Mouse (Mus musculus): Measurements from ENCODE around the gene Myrip. TPM values are rescaled to one million over a fixed set of nuclear protein-coding genes. Genes with fewer than 3 reads are reported as not detected.

Gene Myrip
- polyA plus RNA-seq, 1 experiment from 2014 or later = 0.66 TPM

GRCm38 (mm10) chr9:120358060-120358459 is 56.7 kb downstream of the Myrip start:
- ATAC-seq (ENCODE audit: low FRiP score) (no peak), DNase-seq (ENCODE audit: low spot score) (no peak)
- Histone ChIP-seq H3K4me2 (replicated peaks; ENCODE audit: low read depth, low read length) (no peak overlapping the region), H3K4me3 (ENCODE audit: low read depth, low read length) (no peak overlapping the region), H3K27ac (ENCODE audit: low read depth, low read length) (no peak overlapping the region), H3K9me3 (ENCODE audit: control insufficient read depth, low read length) (no peaks in the 10 kb centered on the region), H3K4me1 (replicated peaks; ENCODE audit: control insufficient read depth, insufficient read depth, low read length) (no peaks in the 10 kb centered on the region), H3K27me3 (ENCODE audit: control insufficient read depth, insufficient read depth, low read length) (no peaks in the 10 kb centered on the region), H3K9ac (ENCODE audit: low read depth, low read length) (no peak overlapping the region), H3K36me3 (ENCODE audit: control insufficient read depth, insufficient read depth, low read length) (no peaks in the 10 kb centered on the region)
- 82% methylated on average over 6 of the region's 6 CpGs for WGBS

GRCm38 (mm10) chr9:120360397-120361177 is 59.3 kb downstream of the Myrip start:
- ATAC-seq (ENCODE audit: low FRiP score) (no peak), DNase-seq (ENCODE audit: low spot score) (no peak)
- H3K36me3 ChIP-seq (ENCODE audit: control insufficient read depth, insufficient read depth, low read length) = no peaks in the 10 kb centered on the region
- WGBS = 73% methylated on average over 14 of the region's 14 CpGs
- H3K27me3 ChIP-seq (ENCODE audit: control insufficient read depth, insufficient read depth, low read length) = no peaks in the 10 kb centered on the region
- H3K4me3 ChIP-seq (ENCODE audit: low read depth, low read length) = no peak overlapping the region
- H3K9ac ChIP-seq (ENCODE audit: low read depth, low read length) = no peak overlapping the region
- H3K27ac ChIP-seq (ENCODE audit: low read depth, low read length) = no peak overlapping the region
- H3K4me2 ChIP-seq (replicated peaks; ENCODE audit: low read depth, low read length) = no peak overlapping the region
- H3K9me3 ChIP-seq (ENCODE audit: control insufficient read depth, low read length) = no peaks in the 10 kb centered on the region
- H3K4me1 ChIP-seq (replicated peaks; ENCODE audit: control insufficient read depth, insufficient read depth, low read length) = no peaks in the 10 kb centered on the region

- Histone ChIP-seq H3K36me3 (ENCODE audit: control insufficient read depth, insufficient read depth, low read length) (no peaks in the 10 kb centered on the region), H3K4me3 (ENCODE audit: low read depth, low read length) (no peak overlapping the region), H3K9me3 (ENCODE audit: control insufficient read depth, low read length) (no peaks in the 10 kb centered on the region), H3K9ac (ENCODE audit: low read depth, low read length) (no peak overlapping the region), H3K4me2 (replicated peaks; ENCODE audit: low read depth, low read length) (no peak overlapping the region), H3K27ac (ENCODE audit: low read depth, low read length) (no peak overlapping the region), H3K4me1 (replicated peaks; ENCODE audit: control insufficient read depth, insufficient read depth, low read length) (no peaks in the 10 kb centered on the region), H3K27me3 (ENCODE audit: control insufficient read depth, insufficient read depth, low read length) (no peaks in the 10 kb centered on the region)
- WGBS = 95% methylated on average over 6 of the region's 6 CpGs
- DNase-seq (ENCODE audit: low spot score) = no peak
- ATAC-seq (ENCODE audit: low FRiP score) = no peak
Observed at GRCm38 (mm10) chr9:120361656-120362055, 60.3 kb downstream of the Myrip start.

GRCm38 (mm10) chr9:120362684-120363083 is 61.4 kb downstream of the Myrip start:
- WGBS = 91% methylated on average over 3 of the region's 3 CpGs
- no peaks in the 10 kb centered on the region for H3K4me1 ChIP-seq (replicated peaks; ENCODE audit: control insufficient read depth, insufficient read depth, low read length)
- no peaks in the 10 kb centered on the region for H3K27me3 ChIP-seq (ENCODE audit: control insufficient read depth, insufficient read depth, low read length)
- H3K4me3 ChIP-seq (ENCODE audit: low read depth, low read length) = no peak overlapping the region
- no peak overlapping the region for H3K27ac ChIP-seq (ENCODE audit: low read depth, low read length)
- no peak for DNase-seq (ENCODE audit: low spot score)
- H3K9me3 ChIP-seq (ENCODE audit: control insufficient read depth, low read length) = no peaks in the 10 kb centered on the region
- no peak overlapping the region for H3K9ac ChIP-seq (ENCODE audit: low read depth, low read length)
- no peak for ATAC-seq (ENCODE audit: low FRiP score)
- H3K36me3 ChIP-seq (ENCODE audit: control insufficient read depth, insufficient read depth, low read length) = no peaks in the 10 kb centered on the region
- H3K4me2 ChIP-seq (replicated peaks; ENCODE audit: low read depth, low read length) = no peak overlapping the region

- WGBS = 88% methylated on average over 19 of the region's 19 CpGs
- H3K4me2 ChIP-seq (replicated peaks; ENCODE audit: low read depth, low read length) = no peak overlapping the region
- H3K36me3 ChIP-seq (ENCODE audit: control insufficient read depth, insufficient read depth, low read length) = no peaks in the 10 kb centered on the region
- H3K4me1 ChIP-seq (replicated peaks; ENCODE audit: control insufficient read depth, insufficient read depth, low read length) = no peaks in the 10 kb centered on the region
- H3K27ac ChIP-seq (ENCODE audit: low read depth, low read length) = no peak overlapping the region
- no peak overlapping the region for H3K9ac ChIP-seq (ENCODE audit: low read depth, low read length)
- ATAC-seq (ENCODE audit: low FRiP score) (no peak), DNase-seq (ENCODE audit: low spot score) (no peak)
- no peaks in the 10 kb centered on the region for H3K27me3 ChIP-seq (ENCODE audit: control insufficient read depth, insufficient read depth, low read length)
- H3K9me3 ChIP-seq (ENCODE audit: control insufficient read depth, low read length) = no peaks in the 10 kb centered on the region
- H3K4me3 ChIP-seq (ENCODE audit: low read depth, low read length) = no peak overlapping the region
Observed at GRCm38 (mm10) chr9:120364653-120365283, 63.5 kb downstream of the Myrip start.

GRCm38 (mm10) chr9:120367526-120367925 is 66.2 kb downstream of the Myrip start:
- Histone ChIP-seq H3K9me3 (ENCODE audit: control insufficient read depth, low read length) (no peaks in the 10 kb centered on the region), H3K27ac (ENCODE audit: low read depth, low read length) (no peak overlapping the region), H3K9ac (ENCODE audit: low read depth, low read length) (no peak overlapping the region), H3K36me3 (ENCODE audit: control insufficient read depth, insufficient read depth, low read length) (no peaks in the 10 kb centered on the region), H3K4me1 (replicated peaks; ENCODE audit: control insufficient read depth, insufficient read depth, low read length) (no peaks in the 10 kb centered on the region), H3K4me3 (ENCODE audit: low read depth, low read length) (no peak overlapping the region), H3K4me2 (replicated peaks; ENCODE audit: low read depth, low read length) (no peak overlapping the region), H3K27me3 (ENCODE audit: control insufficient read depth, insufficient read depth, low read length) (no peaks in the 10 kb centered on the region)
- ATAC-seq (ENCODE audit: low FRiP score) = no peak
- 94% methylated on average over 1 of the region's 1 CpGs for WGBS
- no peak for DNase-seq (ENCODE audit: low spot score)

GRCm38 (mm10) chr9:120371633-120372032 is 70.3 kb downstream of the Myrip start:
- WGBS = 83% methylated on average over 5 of the region's 5 CpGs
- H3K4me2 ChIP-seq (replicated peaks; ENCODE audit: low read depth, low read length) = no peak overlapping the region
- no peaks in the 10 kb centered on the region for H3K27me3 ChIP-seq (ENCODE audit: control insufficient read depth, insufficient read depth, low read length)
- ATAC-seq (ENCODE audit: low FRiP score) (no peak), DNase-seq (ENCODE audit: low spot score) (no peak)
- no peak overlapping the region for H3K27ac ChIP-seq (ENCODE audit: low read depth, low read length)
- H3K36me3 ChIP-seq (ENCODE audit: control insufficient read depth, insufficient read depth, low read length) = no peaks in the 10 kb centered on the region
- H3K4me3 ChIP-seq (ENCODE audit: low read depth, low read length) = no peak overlapping the region
- no peaks in the 10 kb centered on the region for H3K4me1 ChIP-seq (replicated peaks; ENCODE audit: control insufficient read depth, insufficient read depth, low read length)
- no peak overlapping the region for H3K9ac ChIP-seq (ENCODE audit: low read depth, low read length)
- H3K9me3 ChIP-seq (ENCODE audit: control insufficient read depth, low read length) = no peaks in the 10 kb centered on the region

GRCm38 (mm10) chr9:120372347-120372746 is 71.0 kb downstream of the Myrip start:
- no peak overlapping the region for H3K4me3 ChIP-seq (ENCODE audit: low read depth, low read length)
- H3K27ac ChIP-seq (ENCODE audit: low read depth, low read length) = no peak overlapping the region
- H3K9me3 ChIP-seq (ENCODE audit: control insufficient read depth, low read length) = no peaks in the 10 kb centered on the region
- no peaks in the 10 kb centered on the region for H3K4me1 ChIP-seq (replicated peaks; ENCODE audit: control insufficient read depth, insufficient read depth, low read length)
- no peak for DNase-seq (ENCODE audit: low spot score)
- WGBS = 88% methylated on average over 6 of the region's 6 CpGs
- H3K9ac ChIP-seq (ENCODE audit: low read depth, low read length) = no peak overlapping the region
- H3K27me3 ChIP-seq (ENCODE audit: control insufficient read depth, insufficient read depth, low read length) = no peaks in the 10 kb centered on the region
- no peak for ATAC-seq (ENCODE audit: low FRiP score)
- no peaks in the 10 kb centered on the region for H3K36me3 ChIP-seq (ENCODE audit: control insufficient read depth, insufficient read depth, low read length)
- H3K4me2 ChIP-seq (replicated peaks; ENCODE audit: low read depth, low read length) = no peak overlapping the region

GRCm38 (mm10) chr9:120377726-120378125 is 76.4 kb downstream of the Myrip start:
- peak; percentile 78 for DNase-seq (ENCODE audit: low spot score)
- no peak overlapping the region for H3K9ac ChIP-seq (ENCODE audit: low read depth, low read length)
- no peaks in the 10 kb centered on the region for H3K36me3 ChIP-seq (ENCODE audit: control insufficient read depth, insufficient read depth, low read length)
- 34% methylated on average over 11 of the region's 11 CpGs for WGBS
- H3K4me2 ChIP-seq (replicated peaks; ENCODE audit: low read depth, low read length) = no peak overlapping the region
- ATAC-seq (ENCODE audit: low FRiP score) = no peak
- no peaks in the 10 kb centered on the region for H3K27me3 ChIP-seq (ENCODE audit: control insufficient read depth, insufficient read depth, low read length)
- H3K4me3 ChIP-seq (ENCODE audit: low read depth, low read length) = no peak overlapping the region
- no peaks in the 10 kb centered on the region for H3K9me3 ChIP-seq (ENCODE audit: control insufficient read depth, low read length)
- no peaks in the 10 kb centered on the region for H3K4me1 ChIP-seq (replicated peaks; ENCODE audit: control insufficient read depth, insufficient read depth, low read length)
- no peak overlapping the region for H3K27ac ChIP-seq (ENCODE audit: low read depth, low read length)
